Mouse (Mus musculus) liver, postnatal 0 days (tissue): ENCODE results near the gene Hist1h1t.

Source experiments
- CTCF ChIP-seq: sonication (generic); IDR thresholded peaks from 2 replicates; pipeline ENCODE4 v1.5.1; 2016; ENCODE audit warnings: antibody characterized with exemption, low read depth
- EP300 ChIP-seq: IDR thresholded peaks from 2 replicates; pipeline ENCODE4 v1.6.1; 2016; ENCODE audit warnings: antibody characterized with exemption, low read depth, mild to moderate bottlenecking

GRCm38 (mm10) chr13:23693856-23694440 is 1.7 kb upstream of the Hist1h1t start:
- TF ChIP-seq CTCF = no peak
- TF ChIP-seq EP300 = no peak
